22 mouse cellular contexts compared by ENCODE assay signal in the genomic region with DNA sequence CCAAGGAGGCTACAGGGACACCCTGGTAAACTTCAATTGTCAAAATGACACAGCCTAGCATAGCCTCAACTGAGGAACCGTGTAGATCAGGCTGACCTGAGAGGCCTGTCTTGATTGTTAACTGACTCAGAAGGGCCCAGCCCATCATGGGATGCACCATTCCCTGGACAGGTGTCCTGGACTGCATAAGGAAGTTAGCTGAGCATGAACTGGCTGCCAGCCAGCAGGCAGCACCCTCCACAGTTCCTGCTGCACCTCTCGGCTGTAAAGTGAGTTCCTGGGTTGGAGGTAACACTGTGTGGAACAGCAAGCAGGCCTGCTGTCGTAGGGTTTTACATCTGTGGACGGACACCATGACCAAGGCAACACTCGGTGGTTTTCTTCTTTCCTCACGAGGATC. TPM values are rescaled to one million over a fixed set of nuclear protein-coding genes. Genes with fewer than 3 reads are reported as not detected.
DNase-seq lines count a peak whose midpoint lies in the region; ATAC-seq and TF ChIP-seq lines count a peak whose summit lies in the region.
"Had no signal": no experiment of that assay in that cellular context is flagged by ENCODE, and none has a peak within 500 bp of the region (broad histone marks: within the 10 kb centered on the region; RNA-seq: fewer than 3 reads in every experiment).

No protein-coding gene starts in this region.

- H3K4me1 ChIP-seq in megakaryocyte, embryonic 14.5 days, result peaks cover 62% of the 10 kb centered on the region
- H3K4me1 ChIP-seq in liver, embryonic 14.5 days (replicated peaks; ENCODE audit: control insufficient read depth in 2 of 2, insufficient read depth in 2 of 2, low read length in 1 of 2), result peaks cover 15 to 20% of the 10 kb centered on the region in 2 experiments

- ATAC-seq in megakaryocyte, adult 5-6 weeks (ENCODE audit: poor library complexity, severe bottlenecking), result no peak
- no peak for ATAC-seq in liver, embryonic 14.5 days (ENCODE audit: insufficient read depth)
- ATAC-seq: CD4-positive, CD25-positive, alpha-beta regulatory T cell, adult 4 months; forebrain, embryonic 16.5 days; midbrain, embryonic 16.5 days had no signal

- H3K9ac ChIP-seq in liver, embryonic 14.5 days (replicated peaks), result peak overlapping the region; percentile 87
- H3K9ac ChIP-seq: hindbrain, embryonic 13.5 days; limb, embryonic 12.5 days had no signal

- H3K4me3 ChIP-seq in megakaryocyte, embryonic 14.5 days (replicated peaks), result peak overlapping the region; percentile 30
- H3K4me3 ChIP-seq in liver, embryonic 14.5 days (ENCODE audit: insufficient read depth in 1 of 2, low read depth in 2 of 2, low read length in 2 of 2), result peak overlapping the region; percentile 52 to 83
- H3K4me3 ChIP-seq: heart, adult 2 months; hindbrain, embryonic 13.5 days; limb, embryonic 12.5 days had no signal

- peak overlapping the region; percentile 93 for H3K4me2 ChIP-seq in liver, embryonic 14.5 days (ENCODE audit: low read depth)
- H3K4me2 ChIP-seq: hindbrain, embryonic 13.5 days had no signal

- no peaks in the 10 kb centered on the region for H3K27me3 ChIP-seq in megakaryocyte, embryonic 14.5 days (replicated peaks)
- no peaks in the 10 kb centered on the region for H3K27me3 ChIP-seq in liver, embryonic 14.5 days (ENCODE audit: control insufficient read depth, insufficient read depth, low read length)
- H3K27me3 ChIP-seq: hindbrain, embryonic 13.5 days; limb, embryonic 12.5 days had no signal

- 88% methylated on average over 6 of the region's 6 CpGs for WGBS in liver, embryonic 14.5 days (ENCODE audit: insufficient replicate concordance)

- TF ChIP-seq EP300 in liver, embryonic 14.5 days (IDR thresholded peaks at IDR 0.05; ENCODE audit: low read depth), result no peak

- intact Hi-C loops in left cerebral cortex, postnatal 10 days (cut with DNase I), result no loop called here

- peak overlapping the region; percentile 96 for H3K27ac ChIP-seq in liver, embryonic 14.5 days
- H3K27ac ChIP-seq: heart, adult 2 months; hindbrain, embryonic 13.5 days; limb, embryonic 12.5 days had no signal

- peaks cover 57% of the 10 kb centered on the region for H3K36me3 ChIP-seq in megakaryocyte, embryonic 14.5 days (replicated peaks; ENCODE audit: low read length)
- H3K36me3 ChIP-seq in liver, embryonic 14.5 days (replicated peaks; ENCODE audit: control insufficient read depth, insufficient read depth, low read depth), result peaks cover 22% of the 10 kb centered on the region

- no peak for TF ChIP-seq CTCF in liver, embryonic 14.5 days (IDR thresholded peaks at IDR 0.05; ENCODE audit: low read depth)

- peak; percentile 65 for DNase-seq in cerebellum, adult 11-12 months
- no peak for DNase-seq in cerebellum, adult 9-11 months
- no peak for DNase-seq in liver, embryonic 14.5 days (ENCODE audit: low read depth in 3 of 3, low spot score in 3 of 3)
- DNase-seq in layer of hippocampus, adult 8-10 months (ENCODE audit: low spot score in 2 of 2), result no peak
- DNase-seq in embryo, embryonic 9.5 days (ENCODE audit: extremely low spot score), result no peak
- no peak for DNase-seq in left cerebral cortex, postnatal 10 days (ENCODE audit: extremely low spot score in 1 of 2, low spot score in 2 of 2)
- DNase-seq: adrenal gland, adult 2 months; heart, adult 2 months; heart, postnatal 10 days; right cerebral cortex, adult 18-20 months; thymus, postnatal 14 days had no signal

- H3K9me3 ChIP-seq in megakaryocyte, embryonic 14.5 days, result no peaks in the 10 kb centered on the region
- H3K9me3 ChIP-seq in liver, embryonic 14.5 days (ENCODE audit: control insufficient read depth, low read length), result no peaks in the 10 kb centered on the region
- H3K9me3 ChIP-seq: hindbrain, embryonic 13.5 days; limb, embryonic 12.5 days had no signal

RNA-seq across cellular contexts. Expression of gene Nucb1, which starts 2.6 kb away (rescaled TPM):
- polyA plus RNA-seq in megakaryocyte, embryonic 14.5 days (2012; ENCODE audit: insufficient read depth, low replicate concordance), result 504 and 892 TPM in 2 replicates
- total RNA-seq in megakaryocyte, adult 5-6 weeks (2015), result 54.9 and 59.1 TPM in 2 replicates
- 178 and 199 TPM in 2 replicates for total RNA-seq in megakaryocyte, adult 5-6 weeks (2017)
- polyA plus RNA-seq in liver, embryonic 14.5 days (2012; rRNA removed), result 48.2 and 58.8 TPM in 2 replicates
- polyA plus RNA-seq in liver, embryonic 14.5 days (2014; fragmentation: Nextera tagmentation; extraction: Ambion mirVana), result 81.7 and 97.2 TPM in 2 replicates
- 100 to 1,000 TPM; 101 to 135 (median 117) TPM for total RNA-seq in layer of hippocampus, adult 8-10 months (2022)
- 100 to 1,000 TPM; 114 to 127 TPM for total RNA-seq in left cerebral cortex, postnatal 10 days (2021)

RNA-seq across cellular contexts. Expression of gene Ppp1r15a, which starts 18.5 kb away (rescaled TPM):
- 361 and 818 TPM in 2 replicates for polyA plus RNA-seq in megakaryocyte, embryonic 14.5 days (2012; ENCODE audit: insufficient read depth, low replicate concordance)
- total RNA-seq in megakaryocyte, adult 5-6 weeks (2015), result 29.2 and 39.1 TPM in 2 replicates
- total RNA-seq in megakaryocyte, adult 5-6 weeks (2017), result 50.0 and 64.7 TPM in 2 replicates
- polyA plus RNA-seq in liver, embryonic 14.5 days (2012; rRNA removed), result 79.3 and 140 TPM in 2 replicates
- 165 and 183 TPM in 2 replicates for polyA plus RNA-seq in liver, embryonic 14.5 days (2014; fragmentation: Nextera tagmentation; extraction: Ambion mirVana)
- total RNA-seq in layer of hippocampus, adult 8-10 months (2022), result 10 to 100 TPM; 15.2 to 24.6 (median 19.0) TPM
- total RNA-seq in left cerebral cortex, postnatal 10 days (2021), result 10 to 100 TPM; 25.5 to 28.5 TPM

RNA-seq across cellular contexts. Expression of gene Plekha4, which starts 18.5 kb away (rescaled TPM):
- 2.9 and 16.4 TPM in 2 replicates for polyA plus RNA-seq in megakaryocyte, embryonic 14.5 days (2012; ENCODE audit: insufficient read depth, low replicate concordance)
- not detected in 2 replicates for total RNA-seq in megakaryocyte, adult 5-6 weeks (2015)
- total RNA-seq in megakaryocyte, adult 5-6 weeks (2017), result 0.24 TPM in 1 of 2 replicates, not detected in the other
- 0.52 and 0.90 TPM in 2 replicates for polyA plus RNA-seq in liver, embryonic 14.5 days (2012; rRNA removed)
- polyA plus RNA-seq in liver, embryonic 14.5 days (2014; fragmentation: Nextera tagmentation; extraction: Ambion mirVana), result 0.40 and 0.41 TPM in 2 replicates
- 1 to 10 TPM in 3 of 4 experiments, under 1 TPM in 1; 0.80 to 1.9 (median 1.5) TPM for total RNA-seq in layer of hippocampus, adult 8-10 months (2022)
- 1 to 10 TPM; 1.3 to 2.7 TPM for total RNA-seq in left cerebral cortex, postnatal 10 days (2021)

RNA-seq across cellular contexts. Expression of gene Dhdh, which starts 19.0 kb away (rescaled TPM):
- 0.23 and 0.70 TPM in 2 replicates for polyA plus RNA-seq in megakaryocyte, embryonic 14.5 days (2012; ENCODE audit: insufficient read depth, low replicate concordance)
- 15.5 and 18.3 TPM in 2 replicates for total RNA-seq in megakaryocyte, adult 5-6 weeks (2015)
- 14.2 and 16.0 TPM in 2 replicates for total RNA-seq in megakaryocyte, adult 5-6 weeks (2017)
- polyA plus RNA-seq in liver, embryonic 14.5 days (2012; rRNA removed), result 1.5 and 2.2 TPM in 2 replicates
- 1.6 and 1.8 TPM in 2 replicates for polyA plus RNA-seq in liver, embryonic 14.5 days (2014; fragmentation: Nextera tagmentation; extraction: Ambion mirVana)
- total RNA-seq in layer of hippocampus, adult 8-10 months (2022), result 1 to 10 TPM; 5.6 to 6.3 (median 6.2) TPM
- 1 to 10 TPM; 3.0 to 3.1 TPM for total RNA-seq in left cerebral cortex, postnatal 10 days (2021)

RNA-seq across cellular contexts. Expression of gene Gm45808, which starts 21.0 kb away (rescaled TPM):
- polyA plus RNA-seq in megakaryocyte, embryonic 14.5 days (2012; ENCODE audit: insufficient read depth, low replicate concordance), result not detected in 2 replicates
- total RNA-seq in megakaryocyte, adult 5-6 weeks (2015), result not detected in 2 replicates
- 0.61 TPM in 1 of 2 replicates, not detected in the other for total RNA-seq in megakaryocyte, adult 5-6 weeks (2017)
- polyA plus RNA-seq in liver, embryonic 14.5 days (2012; rRNA removed), result not detected in 2 replicates
- 0.20 TPM in 1 of 2 replicates, not detected in the other for polyA plus RNA-seq in liver, embryonic 14.5 days (2014; fragmentation: Nextera tagmentation; extraction: Ambion mirVana)
- 1 to 10 TPM in 1 of 4 experiments, not detected in 3; 2.0 TPM for total RNA-seq in layer of hippocampus, adult 8-10 months (2022)
- not detected for total RNA-seq in left cerebral cortex, postnatal 10 days (2021)
- total RNA-seq: megakaryocyte progenitor cell, adult 5-6 weeks had no signal
- polyA plus RNA-seq: adrenal gland, adult 2 months; forebrain, embryonic 16.5 days; hindbrain, embryonic 13.5 days; intestine, embryonic 14.5 days; limb, embryonic 12.5 days; lung, embryonic 16.5 days; midbrain, embryonic 16.5 days; stomach, embryonic 14.5 days had no signal
